Mouse (Mus musculus) megakaryocyte, embryonic 14.5 days (primary cell): ENCODE measurements around the gene Acox3. TPM values are rescaled to one million over a fixed set of nuclear protein-coding genes. Genes with fewer than 3 reads are reported as not detected.

Experiments used
- H3K27me3 ChIP-seq: replicated peaks from 2 replicates; pipeline ENCODE3; 2012; ENCODE audit warnings: inconsistent platforms
- H3K36me3 ChIP-seq: replicated peaks from 2 replicates; pipeline ENCODE3; 2012; ENCODE audit warnings: low read length, inconsistent platforms, mixed read lengths
- H3K4me1 ChIP-seq: 2 replicates; pipeline ENCODE4 v1.6.1; 2012; ENCODE audit warnings: inconsistent platforms
- H3K4me3 ChIP-seq: replicated peaks from 2 replicates; pipeline ENCODE3; 2012; ENCODE audit warnings: moderate library complexity, mild to moderate bottlenecking, inconsistent platforms
- H3K9me3 ChIP-seq: 2 replicates; pipeline ENCODE4 v1.6.1; 2012; ENCODE audit warnings: inconsistent platforms
- FLI1 ChIP-seq: IDR thresholded peaks from 2 replicates; pipeline ENCODE4 v1.6.1; 2012; ENCODE audit warnings: low read length, inconsistent platforms, mixed read lengths
- GATA1 ChIP-seq: IDR thresholded peaks from 3 replicates; pipeline ENCODE4 v1.6.1; 2012; ENCODE audit warnings: mixed read lengths, low read length, inconsistent platforms, borderline replicate concordance
- polyA plus RNA-seq: library from polyadenylated mRNA; stranded (reverse); fragments of >175 nt; gene quantifications from 2 replicates; pipeline ENCODE4 v1.2.3, GENCODE M21; 2012; ENCODE audit warnings: low replicate concordance; ENCODE audit not compliant: insufficient read depth

The Acox3 gene
- polyA plus RNA-seq, 1 experiment: 5.1 TPM

DNA sequence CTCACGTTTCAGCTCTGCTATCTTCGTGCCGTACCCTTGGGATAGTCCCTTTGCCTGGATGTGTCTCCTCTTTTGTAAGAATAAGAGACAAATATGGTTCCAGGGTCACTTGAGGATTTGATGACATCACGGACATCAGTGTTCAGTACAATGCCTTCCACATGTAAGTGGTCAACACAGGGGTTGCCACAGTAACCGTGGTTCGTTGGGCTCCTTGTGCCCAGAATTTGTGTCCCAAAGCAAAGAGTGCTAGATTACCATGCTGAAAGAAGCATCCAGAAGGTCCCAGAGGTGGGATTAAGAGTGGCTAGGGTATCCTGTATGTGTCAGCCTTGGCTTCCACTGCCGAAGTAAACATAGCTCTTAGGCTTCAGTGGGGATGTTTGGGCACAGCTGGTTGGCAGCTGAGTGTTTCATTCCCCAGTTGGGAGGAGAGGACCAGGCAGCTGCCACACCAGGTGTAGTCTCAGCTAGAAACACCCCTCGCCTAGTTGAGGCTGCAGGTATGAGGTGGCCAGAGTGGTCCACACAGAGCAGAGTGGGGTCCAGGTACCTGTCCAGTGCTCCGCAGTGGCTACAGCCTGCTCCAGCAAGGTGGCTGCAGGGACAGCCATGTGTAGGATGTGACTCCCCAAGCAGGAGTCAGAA, 60.7 kb downstream of the Acox3 start:
- TF ChIP-seq GATA1 (no peak), FLI1 (no peak)
- H3K9me3 ChIP-seq: 0 out of 2 replicates have a peak, but pooled peaks cover 3% of the 10 kb centered on the region
- H3K4me3 ChIP-seq: no peak overlapping the region
- H3K27me3 ChIP-seq: peaks cover 76% of the 10 kb centered on the region
- no peaks in the 10 kb centered on the region for H3K36me3 ChIP-seq
- peaks cover 24% of the 10 kb centered on the region for H3K4me1 ChIP-seq

DNA sequence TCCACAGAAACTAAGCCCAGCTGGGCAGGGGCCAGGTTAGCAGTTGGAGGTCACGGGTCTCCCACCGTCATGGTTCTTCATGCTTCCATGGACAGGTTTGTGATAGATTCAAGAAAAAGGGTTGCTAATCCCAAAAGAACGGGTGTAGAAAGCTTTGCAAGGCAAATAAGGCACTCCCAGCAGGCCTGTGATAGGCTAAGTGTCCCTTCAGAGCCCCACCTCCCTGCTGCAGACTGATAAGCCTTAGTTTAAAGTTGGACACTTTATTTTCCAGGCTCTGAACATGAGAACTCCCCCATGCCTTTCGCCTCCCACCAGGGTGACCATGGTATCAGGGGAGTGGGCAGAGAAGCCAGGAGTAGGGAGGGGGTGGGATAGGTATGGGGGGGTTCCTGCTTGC, 61.2 kb downstream of the Acox3 start:
- Histone ChIP-seq H3K4me3 (no peak overlapping the region), H3K27me3 (peaks cover 76% of the 10 kb centered on the region), H3K9me3 (no peaks in the 10 kb centered on the region), H3K4me1 (peaks cover 28% of the 10 kb centered on the region), H3K36me3 (no peaks in the 10 kb centered on the region)
- TF ChIP-seq FLI1 (no peak), GATA1 (no peak)

DNA sequence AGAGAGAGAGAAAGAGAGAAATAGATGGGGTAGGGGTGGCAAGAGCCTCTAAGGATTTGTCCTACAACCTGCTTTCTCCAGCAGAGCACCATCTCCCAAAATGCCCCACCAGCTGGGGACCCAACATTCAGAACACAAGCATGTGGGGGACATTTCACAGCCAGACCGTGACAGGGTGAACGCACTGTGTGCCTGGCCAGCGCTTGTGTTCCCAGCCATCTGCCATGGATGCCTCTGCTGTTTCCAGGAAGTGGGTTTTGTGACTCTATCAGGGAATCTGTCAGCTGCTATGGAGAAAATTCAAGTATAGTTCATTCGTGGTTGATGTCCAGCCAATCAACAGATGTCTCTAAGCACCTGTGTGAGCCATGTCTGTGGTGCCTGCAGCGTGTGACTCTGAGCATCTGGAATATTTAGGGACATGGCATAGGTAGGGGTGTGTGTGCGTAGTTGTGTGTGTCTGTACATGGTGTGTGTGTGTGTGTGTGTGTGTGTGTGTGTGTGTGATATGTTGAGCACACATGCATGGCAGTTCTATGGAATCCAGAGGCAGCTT, 63.2 kb downstream of the Acox3 start:
- no peaks in the 10 kb centered on the region for H3K9me3 ChIP-seq
- H3K4me1 ChIP-seq: peaks cover 28% of the 10 kb centered on the region
- H3K36me3 ChIP-seq: no peaks in the 10 kb centered on the region
- TF ChIP-seq FLI1: no peak
- TF ChIP-seq GATA1: no peak
- no peak overlapping the region for H3K4me3 ChIP-seq
- H3K27me3 ChIP-seq: peaks cover 66% of the 10 kb centered on the region

DNA sequence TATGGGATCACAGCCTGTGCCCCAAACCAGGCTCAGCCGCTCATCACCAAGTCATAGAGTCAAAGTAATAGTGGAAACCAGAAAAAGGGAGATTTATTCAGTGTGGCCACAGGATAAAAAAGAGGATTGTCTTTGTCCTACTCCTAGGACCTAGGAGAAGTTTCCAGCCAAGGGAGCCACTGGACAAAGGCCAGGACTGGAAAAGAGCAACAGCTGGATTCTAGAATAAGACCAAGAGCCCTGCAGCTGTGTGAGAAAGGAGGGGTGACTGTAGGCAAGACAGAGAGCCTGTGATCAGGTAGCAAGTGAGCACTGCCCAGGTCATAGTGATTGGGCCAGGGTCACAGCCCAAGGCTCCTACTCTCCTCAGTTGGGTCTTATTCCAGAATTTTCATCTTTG, 64.1 kb downstream of the Acox3 start:
- no peak for TF ChIP-seq FLI1
- no peak for TF ChIP-seq GATA1
- H3K4me3 ChIP-seq: no peak overlapping the region
- H3K4me1 ChIP-seq: peaks cover 28% of the 10 kb centered on the region
- H3K27me3 ChIP-seq: peaks cover 63% of the 10 kb centered on the region
- no peaks in the 10 kb centered on the region for H3K36me3 ChIP-seq
- H3K9me3 ChIP-seq: no peaks in the 10 kb centered on the region

DNA sequence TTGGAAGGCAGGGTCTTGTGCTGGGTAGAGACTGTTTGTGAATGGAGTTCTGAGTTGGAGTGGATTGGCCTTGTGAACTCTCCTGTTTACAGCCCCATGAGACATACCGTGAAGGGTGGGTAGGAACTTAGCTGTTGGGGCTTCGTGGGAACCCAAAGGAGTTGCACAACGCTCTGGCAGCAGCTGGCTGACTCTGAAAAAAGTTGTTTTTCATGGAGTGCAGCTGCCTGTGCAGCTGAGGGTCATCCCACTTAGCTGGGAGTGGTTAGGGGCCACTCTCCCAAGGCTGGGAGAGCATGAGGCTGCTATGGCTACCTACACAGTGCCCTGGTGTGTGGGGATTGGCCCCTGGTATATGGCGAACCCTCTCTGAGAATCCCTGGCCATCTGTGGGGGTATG, 64.7 kb downstream of the Acox3 start:
- Histone ChIP-seq H3K4me1 (peaks cover 31% of the 10 kb centered on the region), H3K4me3 (no peak overlapping the region), H3K27me3 (peaks cover 67% of the 10 kb centered on the region), H3K36me3 (no peaks in the 10 kb centered on the region), H3K9me3 (no peaks in the 10 kb centered on the region)
- no peak for TF ChIP-seq FLI1
- no peak for TF ChIP-seq GATA1

DNA sequence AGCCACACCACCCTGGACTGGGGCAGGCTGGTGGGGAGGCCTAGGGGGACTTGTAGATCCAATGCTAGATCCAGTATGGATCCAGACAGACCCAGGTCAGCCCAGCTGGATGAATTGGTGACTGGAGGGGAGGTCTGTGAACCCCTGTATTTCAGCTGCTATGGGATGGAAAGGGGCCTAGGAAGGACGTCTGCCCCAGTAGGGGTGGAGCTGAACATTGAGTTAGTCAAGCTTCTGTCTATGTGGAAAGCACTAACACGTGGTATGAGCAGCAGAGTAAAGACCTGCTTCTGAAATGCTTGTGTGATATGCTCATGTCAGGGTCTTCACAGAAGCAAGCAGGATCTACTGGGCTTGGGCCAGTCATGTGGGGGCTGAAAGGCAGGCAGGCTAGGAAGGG, 65.4 kb downstream of the Acox3 start:
- no peaks in the 10 kb centered on the region for H3K36me3 ChIP-seq
- peaks cover 64% of the 10 kb centered on the region for H3K27me3 ChIP-seq
- peaks cover 31% of the 10 kb centered on the region for H3K4me1 ChIP-seq
- H3K9me3 ChIP-seq: no peaks in the 10 kb centered on the region
- peak overlapping the region; percentile 0 for H3K4me3 ChIP-seq
- no peak for TF ChIP-seq FLI1
- no peak for TF ChIP-seq GATA1

DNA sequence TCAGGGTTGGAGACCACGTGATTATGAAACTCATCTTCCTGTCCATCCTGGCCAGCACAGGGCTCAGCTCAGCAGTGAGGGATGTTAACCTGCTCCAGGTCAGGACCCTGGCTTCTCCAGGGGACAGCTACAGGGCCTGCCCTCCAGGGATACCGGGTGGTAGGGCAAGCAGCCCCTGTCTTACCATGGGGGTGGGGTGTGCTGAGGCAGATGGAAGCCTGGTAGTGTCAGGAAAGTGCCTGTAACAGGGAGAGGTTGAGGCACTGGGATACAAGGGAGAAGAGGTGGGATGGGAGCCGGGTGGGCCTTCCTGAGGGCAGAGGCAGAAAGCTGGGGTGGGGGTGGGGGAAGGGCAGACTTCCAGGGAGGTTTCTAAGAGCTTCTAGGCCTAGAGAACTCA, 69.5 kb downstream of the Acox3 start:
- Histone ChIP-seq H3K36me3 (no peaks in the 10 kb centered on the region), H3K9me3 (peaks cover 3% of the 10 kb centered on the region; the same call in 1 of the 2 replicates), H3K27me3 (peaks cover 43% of the 10 kb centered on the region), H3K4me1 (peaks cover 32% of the 10 kb centered on the region), H3K4me3 (no peak overlapping the region)
- TF ChIP-seq FLI1: no peak
- TF ChIP-seq GATA1: no peak

DNA sequence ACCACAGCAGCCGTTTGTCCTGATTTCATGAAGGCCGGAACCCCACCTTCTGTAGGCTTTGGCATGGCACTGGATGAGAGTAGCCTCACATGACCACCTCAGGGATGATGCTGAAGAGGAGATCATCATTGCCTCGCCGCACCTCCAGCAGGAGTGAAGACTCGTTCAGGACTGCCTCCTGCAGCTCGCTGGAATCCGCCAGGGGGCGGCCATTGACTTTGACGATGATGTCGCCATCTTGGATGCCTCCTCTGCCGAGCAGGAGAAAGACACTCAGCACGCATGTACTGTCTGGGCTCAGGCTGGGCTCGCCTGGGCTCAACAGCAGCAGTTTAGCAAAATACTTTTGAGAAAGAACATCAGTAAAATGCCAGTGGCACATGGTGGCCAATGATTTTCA, 70.0 kb downstream of the Acox3 start:
- peaks cover 32% of the 10 kb centered on the region for H3K4me1 ChIP-seq
- H3K27me3 ChIP-seq: peaks cover 38% of the 10 kb centered on the region
- peaks cover 3% of the 10 kb centered on the region; the same call in 1 of the 2 replicates for H3K9me3 ChIP-seq
- no peak for TF ChIP-seq GATA1
- TF ChIP-seq FLI1: no peak
- no peaks in the 10 kb centered on the region for H3K36me3 ChIP-seq
- no peak overlapping the region for H3K4me3 ChIP-seq

DNA sequence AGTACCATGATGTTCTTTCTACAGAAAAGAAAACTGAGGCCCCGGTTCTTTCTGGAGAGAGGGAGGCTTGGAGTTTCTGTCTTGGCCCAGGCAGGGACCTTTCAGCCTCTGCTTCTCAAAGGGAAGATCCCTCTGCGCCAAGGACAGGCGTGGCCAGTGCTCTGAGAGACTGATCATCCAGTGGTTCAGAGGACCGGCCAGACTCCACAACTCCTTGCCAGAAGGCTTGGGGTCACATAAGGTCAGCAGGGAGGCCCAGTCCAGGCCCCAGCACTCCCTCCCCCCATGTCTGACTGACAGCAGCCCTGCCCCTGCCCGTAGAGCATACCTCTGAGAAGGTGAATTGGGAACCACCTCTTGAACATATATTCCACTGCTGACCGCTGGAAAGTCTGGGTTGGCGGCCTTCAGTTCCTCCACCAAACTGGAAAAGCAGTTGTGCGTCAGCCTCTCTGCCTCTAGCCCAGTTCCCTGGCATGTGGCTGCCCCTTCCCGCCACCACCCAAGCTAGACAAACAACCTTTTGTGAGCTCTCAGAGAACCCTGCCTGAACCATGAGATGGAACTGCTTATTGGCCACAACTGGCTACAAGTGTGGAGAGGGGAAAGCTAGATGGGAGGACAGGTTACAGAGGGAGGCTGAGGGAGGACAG, 71.0 kb downstream of the Acox3 start:
- no peaks in the 10 kb centered on the region for H3K36me3 ChIP-seq
- no peak overlapping the region for H3K4me3 ChIP-seq
- H3K9me3 ChIP-seq: peaks cover 3% of the 10 kb centered on the region; the same call in 1 of the 2 replicates
- TF ChIP-seq FLI1: no peak
- TF ChIP-seq GATA1: no peak
- peaks cover 28% of the 10 kb centered on the region for H3K4me1 ChIP-seq
- peaks cover 37% of the 10 kb centered on the region for H3K27me3 ChIP-seq
